Mouse (Mus musculus): ENCODE measurements around the gene Arhgef26. TPM values are rescaled to one million over a fixed set of nuclear protein-coding genes. Genes with fewer than 3 reads are reported as not detected.

The Arhgef26 gene
- polyA plus RNA-seq, 1 experiment from 2014 or later = 2.7 TPM

DNA sequence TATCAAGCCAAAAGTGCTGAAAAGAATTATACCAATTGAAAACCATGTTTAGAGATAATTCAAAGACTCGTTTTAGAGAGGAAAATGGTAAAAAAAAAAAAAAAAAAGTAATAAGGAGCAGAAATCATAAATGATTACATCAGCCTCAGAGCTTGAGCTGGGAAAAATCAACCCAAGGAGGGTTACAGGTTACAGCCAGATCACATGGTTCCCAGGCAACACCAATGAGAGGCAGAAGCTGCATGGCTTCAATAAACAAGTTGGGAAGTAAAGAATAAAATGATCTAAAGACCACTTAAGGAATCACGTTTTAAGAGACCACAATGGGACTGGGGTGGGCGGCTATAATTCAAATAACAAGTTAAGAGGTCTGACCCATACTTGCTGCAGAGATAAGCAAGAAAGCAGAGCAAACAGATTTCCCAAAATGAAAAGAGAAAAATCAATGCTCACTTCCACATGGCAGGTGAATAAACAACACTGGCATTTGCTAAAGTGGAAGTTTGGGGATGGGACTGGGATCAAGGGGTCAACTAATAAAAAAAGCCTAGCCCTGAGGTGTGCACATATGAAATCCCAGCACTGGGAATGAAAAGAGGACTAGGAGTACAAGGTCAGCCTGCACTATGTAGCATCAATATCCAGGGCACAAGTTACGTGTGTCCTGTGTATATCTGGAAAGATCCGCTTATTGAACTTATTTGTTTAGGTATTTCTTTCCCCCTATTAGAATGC lies 167.2 kb downstream of the Arhgef26 start:
- DNase-seq (no peak), ATAC-seq (peak; percentile 53)
- Histone ChIP-seq H3K4me3 (ENCODE audit: low read depth, low read length) (peak overlapping the region; percentile 76), H3K9ac (replicated peaks) (no peak overlapping the region), H3K4me1 (ENCODE audit: insufficient read depth) (peaks cover 14% of the 10 kb centered on the region), H3K27ac (ENCODE audit: low read depth) (peak overlapping the region; percentile 26), H3K9me3 (ENCODE audit: low read length) (no peaks in the 10 kb centered on the region), H3K27me3 (ENCODE audit: insufficient read depth, low read length) (no peaks in the 10 kb centered on the region), H3K36me3 (replicated peaks; ENCODE audit: insufficient read depth, low read length) (peaks cover 11% of the 10 kb centered on the region), H3K4me2 (ENCODE audit: low read depth, low read length) (peak overlapping the region; percentile 68)
- 43% methylated on average over 5 of the region's 5 CpGs for WGBS (ENCODE audit: insufficient replicate concordance)
- TF ChIP-seq EP300 (IDR thresholded peaks at IDR 0.05; ENCODE audit: low read depth) (no peak), CTCF (IDR thresholded peaks at IDR 0.05; ENCODE audit: low read depth) (no peak)

DNA sequence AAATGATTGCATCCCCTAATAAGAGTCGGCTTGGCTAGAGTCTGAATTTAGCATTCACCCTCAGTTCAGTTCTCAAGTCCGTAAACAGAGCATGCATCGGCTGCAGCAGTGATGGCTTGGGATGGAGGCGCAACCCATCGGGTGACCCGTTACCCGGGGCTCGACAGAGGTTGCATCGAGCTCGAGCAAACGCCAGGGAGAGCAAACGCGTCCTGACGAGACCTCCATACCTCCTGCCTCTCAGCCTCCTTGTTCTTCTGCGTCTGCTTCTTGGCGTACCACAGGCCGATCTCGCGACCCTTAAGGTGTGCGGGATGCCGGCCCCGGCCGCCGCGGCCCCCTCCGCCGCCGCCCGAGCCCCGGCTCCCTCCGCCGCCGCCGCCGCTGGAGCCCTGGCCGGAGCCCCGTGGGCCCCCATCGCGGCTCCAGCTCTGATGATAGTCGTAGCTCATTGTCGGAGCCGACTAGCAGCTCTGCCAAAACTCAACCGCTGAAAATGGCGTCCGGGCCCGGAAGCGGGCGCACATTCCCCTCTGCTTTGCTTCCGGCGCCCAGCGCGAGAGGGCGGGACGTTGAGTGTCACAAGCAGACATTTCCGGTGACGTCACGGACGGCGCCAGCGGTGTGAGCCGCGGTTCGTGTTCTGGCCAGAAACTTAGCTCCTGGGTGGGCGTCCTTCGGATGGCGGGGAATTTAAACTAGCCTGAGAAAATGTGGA lies 168.5 kb downstream of the Arhgef26 start, which contains the start of gene Dhx36:
Gene Dhx36 (minus strand): TSS at position 517 of the 718 bp plus-strand sequence.
- TF ChIP-seq EP300 (IDR thresholded peaks at IDR 0.05; ENCODE audit: low read depth) (no peak), CTCF (IDR thresholded peaks at IDR 0.05; ENCODE audit: low read depth) (no peak)
- Histone ChIP-seq H3K27ac (ENCODE audit: low read depth) (peak within 1 kb of the TSS; percentile 72), H3K36me3 (replicated peaks; ENCODE audit: insufficient read depth, low read length) (0 out of 2 replicates have a peak, but pooled peaks cover 3% of the 10 kb centered on the region), H3K9me3 (ENCODE audit: low read length) (no peaks in the 10 kb centered on the region), H3K4me1 (ENCODE audit: insufficient read depth) (peaks cover 14% of the 10 kb centered on the region), H3K4me3 (ENCODE audit: low read depth, low read length) (peak within 1 kb of the TSS; percentile 76), H3K27me3 (ENCODE audit: insufficient read depth, low read length) (no peaks in the 10 kb centered on the region), H3K9ac (replicated peaks) (peak within 1 kb of the TSS; percentile 78), H3K4me2 (ENCODE audit: low read depth, low read length) (peak within 1 kb of the TSS; percentile 68)
- under 1% methylated on average over 66 of the region's 66 CpGs for WGBS (ENCODE audit: insufficient replicate concordance)
- ATAC-seq (peak; percentile 96), DNase-seq (peak; percentile 96)

DNA sequence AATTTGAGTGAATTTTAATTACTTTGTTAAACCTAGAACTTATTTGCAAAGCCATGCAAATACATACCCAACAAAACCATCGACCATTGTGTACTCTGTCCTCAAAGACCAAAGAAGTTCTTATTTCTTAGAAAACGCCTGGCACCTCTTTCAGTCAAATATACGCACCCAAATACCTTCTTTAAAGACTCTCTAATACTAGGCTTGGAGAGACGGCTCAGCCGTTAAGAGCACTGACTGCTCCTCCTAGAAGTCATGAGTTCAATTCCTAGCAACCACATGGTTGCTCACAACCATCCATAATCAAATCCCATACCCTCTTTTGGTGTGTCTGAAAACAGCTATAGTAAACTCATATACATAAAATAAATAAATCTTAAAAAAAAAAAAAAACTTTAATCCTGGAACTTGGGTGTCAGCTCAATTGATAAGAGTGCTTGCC lies 169.1 kb downstream of the Arhgef26 start:
- no peaks in the 10 kb centered on the region for H3K9me3 ChIP-seq (ENCODE audit: low read length)
- H3K4me3 ChIP-seq (ENCODE audit: low read depth, low read length) = peak overlapping the region; percentile 76
- ATAC-seq = no peak
- H3K27me3 ChIP-seq (ENCODE audit: insufficient read depth, low read length) = no peaks in the 10 kb centered on the region
- DNase-seq = no peak
- H3K36me3 ChIP-seq (replicated peaks; ENCODE audit: insufficient read depth, low read length) = no peaks in the 10 kb centered on the region
- H3K27ac ChIP-seq (ENCODE audit: low read depth) = no peak overlapping the region
- 51% methylated on average over 5 of the region's 5 CpGs for WGBS (ENCODE audit: insufficient replicate concordance)
- peaks cover 14% of the 10 kb centered on the region for H3K4me1 ChIP-seq (ENCODE audit: insufficient read depth)
- TF ChIP-seq EP300 (IDR thresholded peaks at IDR 0.05; ENCODE audit: low read depth) = no peak
- no peak for TF ChIP-seq CTCF (IDR thresholded peaks at IDR 0.05; ENCODE audit: low read depth)
- H3K9ac ChIP-seq (replicated peaks) = no peak overlapping the region
- H3K4me2 ChIP-seq (ENCODE audit: low read depth, low read length) = peak overlapping the region; percentile 68

Other genes with a start within 250 kb of the Arhgef26 start
- 12.0 and 12.4 TPM in 2 replicates for gene Dhx36, start 168.7 kb downstream of the Arhgef26 start, polyA plus RNA-seq (2015; fragmentation: Nextera tagmentation; extraction: Ambion mirVana)